ENCODE assay signal across 1 mouse cellular context in the genomic region with DNA sequence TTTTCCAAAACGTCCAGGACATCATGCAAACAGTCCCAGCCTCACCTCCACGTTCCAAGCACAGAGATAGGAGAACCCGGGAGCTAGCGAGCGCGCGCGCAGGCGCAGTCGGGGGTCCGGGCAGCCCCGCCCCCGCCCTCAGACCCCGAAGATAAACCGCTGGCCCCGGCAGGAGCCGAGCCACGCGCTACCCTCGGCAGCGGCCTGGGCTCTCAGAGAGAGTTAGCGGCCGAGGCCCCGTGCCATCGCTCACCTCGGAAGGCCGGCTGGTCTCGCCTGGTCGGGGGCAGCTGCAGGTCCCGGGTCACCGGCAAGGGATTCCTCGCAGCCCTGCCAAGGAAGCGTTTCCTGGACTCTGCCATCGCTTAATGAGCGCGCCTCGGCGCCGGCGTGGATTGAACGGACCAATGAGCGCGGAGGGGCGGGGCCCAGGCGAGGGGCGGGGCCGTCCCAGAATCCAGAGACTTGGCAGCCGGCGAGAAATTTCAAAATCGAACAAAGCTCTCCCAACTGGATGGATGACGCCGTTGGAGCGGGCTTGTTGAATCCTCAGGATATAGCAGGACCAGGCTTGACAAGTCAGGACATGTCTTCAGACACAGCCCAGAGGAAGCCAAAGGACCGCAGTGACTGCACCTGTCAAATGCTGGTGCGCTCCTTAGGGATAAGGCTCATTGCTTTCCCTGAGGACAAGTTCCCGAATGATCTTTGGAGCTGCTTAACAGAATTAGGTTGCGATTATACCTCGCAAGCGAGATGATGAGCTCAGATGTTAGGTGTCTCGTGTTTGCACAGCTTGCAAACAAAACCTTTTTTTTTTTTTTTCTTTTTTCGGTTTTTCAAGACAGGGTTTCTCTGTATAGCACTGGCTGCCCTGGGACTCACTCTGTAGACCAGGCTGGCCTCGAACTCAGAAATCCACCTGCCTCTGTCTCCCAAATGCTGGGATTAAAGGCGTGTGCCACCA.
TF ChIP-seq lines count a peak whose summit lies in the region.

A gene (minus strand): TSS at position 389 of the 967 bp plus-strand sequence.

TF ChIP-seq in CH12.LX, 34 proteins besides CTCF, POLR2A, EP300 and RAD21 (continued from another document):
- TF ChIP-seq ZNF384 (IDR thresholded peaks at IDR 0.05; ENCODE audit: low read depth, low read length) (peak; percentile 76), POLR2AphosphoS2 (IDR thresholded peaks at IDR 0.05; ENCODE audit: low read depth, low read length) (0 out of 2 replicates have a peak, but pooled peaks have one; percentile 44), MXI1 (IDR thresholded peaks at IDR 0.05; ENCODE audit: low read depth, low read length) (peak; percentile 45; the same call in 1 of the 2 replicates), NELFE (IDR thresholded peaks at IDR 0.05; ENCODE audit: low read depth, low read length) (peak; percentile 89), SIN3A (IDR thresholded peaks at IDR 0.05; ENCODE audit: low read length) (peak; percentile 61; the same call in 1 of the 2 replicates), IRF4 (IDR thresholded peaks at IDR 0.05; ENCODE audit: low read depth, low read length) (0 out of 2 replicates have a peak, but pooled peaks have one; percentile 4), MAX (IDR thresholded peaks at IDR 0.05; ENCODE audit: low read length) (no peak), USF2 (conservative IDR thresholded peaks at IDR 0.05; ENCODE audit: low read depth, low read length) (no peak), TCF12 (IDR thresholded peaks at IDR 0.05; ENCODE audit: low read depth, low read length) (peak; percentile 73), ZMIZ1 (IDR thresholded peaks at IDR 0.05; ENCODE audit: low read depth, low read length) (peak; percentile 65; the same call in 1 of the 2 replicates), KAT2A (IDR thresholded peaks at IDR 0.05; ENCODE audit: insufficient replicate concordance, low read length) (no peak)
